Mouse (Mus musculus) T-cell, adult 2 months (primary cell): ENCODE results near the gene Klhl6.
A peak's percentile ranks its signal among the peaks of the same experiment; 100 is the strongest.
"Not testable (repeated sequence)": the region's sequence is repeated elsewhere in the genome, so short reads cannot be mapped to it uniquely, and the experiment has no call there.

Experiments
- DNase-seq: peaks from one replicate; pipeline ENCODE4 v3.0.0; 2022; ENCODE audit warnings: low spot score

Gene Klhl6

DNA sequence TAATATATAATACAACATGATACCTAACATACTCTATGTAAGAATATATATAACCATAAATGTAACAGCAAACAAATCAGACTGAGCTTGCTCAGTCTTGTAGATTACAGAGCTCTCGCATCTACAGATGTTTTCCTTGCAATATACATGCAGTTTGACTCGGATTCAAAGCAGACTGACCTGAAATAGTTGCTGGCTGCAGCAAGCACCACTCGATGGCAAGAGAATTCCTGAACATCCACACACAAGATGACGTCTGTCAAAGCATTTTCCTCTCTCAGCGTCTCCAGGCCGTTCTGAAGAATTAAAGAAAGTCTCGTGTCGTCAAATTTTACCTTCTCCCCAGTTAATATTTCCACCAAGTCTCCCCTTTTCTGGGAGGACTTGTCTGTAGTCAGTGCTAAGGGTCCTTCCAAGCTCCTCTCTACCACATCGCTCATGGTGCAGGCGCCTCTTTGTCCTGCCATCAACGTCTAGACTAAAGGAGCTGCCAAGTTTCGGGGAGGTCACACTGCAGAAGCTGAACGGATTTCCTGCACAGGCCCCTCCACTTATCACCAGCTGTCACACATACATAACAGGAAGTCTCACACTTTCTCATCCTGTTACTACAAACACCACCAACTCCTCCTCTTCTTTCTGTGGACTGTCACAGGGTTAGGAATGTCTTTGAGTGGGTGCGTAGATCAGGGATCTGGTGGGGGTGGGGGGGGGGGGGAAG lies at the start of gene Klhl6:
Klhl6 (minus strand) TSS at position 501 of the 721 bp plus-strand sequence.
- DNase-seq: peak; percentile 83

GRCm38 (mm10) chr16:20027241-20027640 lies 44.4 kb upstream of the Klhl6 start:
- DNase-seq: not testable (repeated sequence)

- DNase-seq: no peak
These were observed 40.0 kb upstream of the Klhl6 start for GRCm38 (mm10) chr16:20022821-20023220.

DNA sequence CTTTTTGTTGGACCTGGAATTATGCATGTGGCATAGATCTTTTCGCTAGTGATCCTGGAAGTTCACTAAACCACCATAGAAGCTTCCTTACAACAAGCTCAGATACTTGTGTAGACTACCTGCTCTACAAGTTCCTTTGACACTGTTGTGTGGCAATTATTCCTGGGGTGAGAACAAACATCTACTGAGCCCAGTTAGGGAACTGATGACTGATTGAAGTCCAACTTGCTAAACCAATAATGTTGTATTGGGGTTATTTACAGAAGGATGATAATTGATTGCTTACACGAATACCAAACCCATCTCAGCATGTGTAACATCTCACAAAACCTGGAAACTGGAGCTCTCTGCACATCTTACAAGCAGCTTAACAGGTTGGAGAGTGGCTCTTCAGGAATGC lies 39.0 kb upstream of the Klhl6 start:
- no peak for DNase-seq

GRCm38 (mm10) chr16:20012647-20013046 lies 29.8 kb upstream of the Klhl6 start:
- DNase-seq: no peak

DNA sequence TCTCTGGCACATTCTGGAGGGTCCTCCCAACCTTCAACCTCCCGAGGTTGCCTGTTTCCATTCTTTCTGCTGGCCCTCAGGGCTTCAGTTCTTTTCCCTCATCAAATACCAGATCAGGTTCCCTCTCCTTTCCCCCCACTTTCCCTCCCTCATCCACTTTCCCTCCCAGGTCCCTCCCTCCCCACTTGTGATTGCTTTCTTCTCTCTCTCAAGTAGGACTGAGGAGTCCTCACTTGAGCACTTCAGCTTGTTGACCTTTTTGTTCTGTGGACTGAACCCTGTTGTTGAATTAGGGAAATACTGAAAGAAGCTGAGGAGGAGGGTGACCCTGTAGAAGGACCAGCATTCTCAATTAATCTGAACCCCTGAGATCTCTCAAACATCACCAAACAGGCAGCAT lies 23.2 kb upstream of the Klhl6 start:
- DNase-seq: no peak

- peak; percentile 61 for DNase-seq
These were observed 17.4 kb upstream of the Klhl6 start for GRCm38 (mm10) chr16:20000286-20000685.

GRCm38 (mm10) chr16:19997616-19998015 lies 14.8 kb upstream of the Klhl6 start:
- DNase-seq: no peak

GRCm38 (mm10) chr16:19996913-19997312 lies 14.1 kb upstream of the Klhl6 start:
- peak; percentile 19 for DNase-seq

DNA sequence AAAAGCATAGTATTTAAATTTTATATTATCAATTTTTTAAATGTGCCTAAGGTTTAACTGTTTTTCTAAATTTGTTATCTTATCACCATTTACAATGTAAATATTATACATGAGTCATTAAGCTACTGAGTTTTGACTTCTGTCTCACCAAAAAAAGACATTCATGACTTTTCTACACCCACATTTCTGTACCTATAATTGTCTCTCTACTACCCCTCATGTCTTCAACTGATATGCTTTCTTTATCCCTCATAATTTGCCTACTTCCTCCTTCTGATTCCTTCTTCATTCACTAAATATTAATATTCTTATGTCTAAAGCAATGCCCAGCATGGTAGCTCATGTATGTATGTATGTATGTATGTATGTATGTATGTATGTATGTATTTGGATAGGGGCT lies 13.0 kb upstream of the Klhl6 start:
- no peak for DNase-seq

DNA sequence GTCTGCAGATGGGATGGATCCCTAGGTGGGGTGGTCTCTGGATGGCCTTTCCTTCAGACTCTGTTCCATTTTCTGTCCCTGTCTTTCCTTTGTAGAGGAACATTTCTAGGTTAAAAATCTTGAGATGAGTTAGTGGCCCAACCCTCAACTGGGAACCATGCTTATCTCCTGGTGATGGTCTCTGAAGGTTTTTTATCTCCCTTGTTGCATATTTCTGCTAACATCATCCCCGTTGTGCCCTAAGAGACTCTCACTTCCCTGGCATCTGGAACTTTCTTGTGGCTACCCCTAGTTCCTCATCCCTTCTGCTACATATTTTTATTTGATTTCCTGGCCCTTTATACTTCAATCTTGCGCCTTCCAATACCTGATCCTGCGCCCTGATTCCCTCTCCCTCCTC lies 10.4 kb upstream of the Klhl6 start:
- no peak for DNase-seq

DNA sequence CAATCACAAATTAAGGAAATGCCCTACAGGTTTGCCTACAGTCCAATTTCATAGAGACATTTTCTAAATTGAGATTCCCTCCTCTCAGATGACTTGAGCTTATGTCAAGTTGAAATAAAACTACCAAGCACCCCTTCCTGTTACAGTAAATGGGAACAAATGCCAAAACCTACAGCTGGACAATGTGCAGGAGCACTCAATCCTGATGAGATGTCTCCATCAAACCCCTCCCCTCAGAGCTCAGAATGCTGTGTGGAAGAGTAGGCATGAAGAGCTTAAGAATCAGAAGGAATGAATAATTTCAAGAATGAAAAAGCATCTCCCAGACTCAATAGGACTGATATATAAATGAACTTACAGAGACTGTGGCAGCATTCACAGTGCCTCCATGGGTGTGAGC lies 7.7 kb upstream of the Klhl6 start:
- no peak for DNase-seq

DNA sequence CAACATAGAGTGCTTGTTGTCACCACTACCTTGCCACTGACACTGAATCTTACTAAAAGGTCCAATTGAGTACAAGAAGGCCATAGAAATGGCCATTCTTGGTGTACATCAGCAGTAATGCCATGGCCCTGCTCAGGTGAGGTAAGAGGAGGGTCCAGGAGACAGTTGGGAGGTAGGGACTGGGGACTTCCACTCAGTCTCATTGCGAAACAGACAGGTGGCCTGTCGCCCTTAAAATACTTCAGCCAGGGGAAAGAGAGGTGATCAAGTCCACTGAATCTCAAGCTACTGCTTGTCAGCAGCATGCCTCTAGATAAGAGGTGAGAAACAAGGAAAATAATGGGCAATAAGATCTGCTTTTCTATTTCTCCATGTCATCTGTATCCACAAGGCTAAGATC lies 4.8 kb upstream of the Klhl6 start:
- DNase-seq: no peak

DNA sequence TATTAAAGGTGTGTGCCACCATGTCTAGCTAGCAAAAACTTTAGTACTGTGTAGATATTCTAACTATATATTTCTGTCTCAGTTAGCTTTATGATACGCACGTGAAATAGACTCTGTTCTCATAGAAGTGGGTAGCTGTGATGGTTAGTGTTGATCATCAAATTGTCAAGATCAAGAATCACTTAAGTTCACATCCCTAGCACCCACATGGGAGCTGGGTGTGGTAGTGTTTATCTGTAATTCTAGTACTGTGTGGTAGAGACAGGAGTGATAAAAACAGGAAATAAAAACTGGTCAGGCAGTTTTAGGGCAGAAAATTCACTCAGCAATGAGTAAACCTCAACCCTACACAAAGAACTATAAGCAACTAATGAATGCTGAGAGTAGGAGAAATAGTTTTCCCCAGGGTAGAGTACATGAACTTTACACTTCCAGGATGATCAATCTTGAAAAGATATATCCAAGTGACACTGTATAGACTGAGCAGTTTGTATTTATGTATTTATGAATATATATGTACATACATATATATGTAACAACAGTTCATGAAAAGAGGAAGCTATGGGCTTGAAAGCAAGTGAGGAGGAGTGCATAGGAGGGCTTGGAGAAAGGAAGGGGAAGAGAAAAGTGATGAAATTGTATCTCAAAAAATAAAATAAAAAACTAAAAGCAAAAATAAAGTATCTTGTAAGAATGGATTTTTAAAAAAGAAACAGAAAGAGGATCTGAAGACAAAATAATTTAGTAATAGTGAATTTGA lies 2.2 kb upstream of the Klhl6 start:
- DNase-seq: peak; percentile 58

GRCm38 (mm10) chr16:19983559-19983958 lies 722 bp upstream of the Klhl6 start:
- DNase-seq: no peak

DNA sequence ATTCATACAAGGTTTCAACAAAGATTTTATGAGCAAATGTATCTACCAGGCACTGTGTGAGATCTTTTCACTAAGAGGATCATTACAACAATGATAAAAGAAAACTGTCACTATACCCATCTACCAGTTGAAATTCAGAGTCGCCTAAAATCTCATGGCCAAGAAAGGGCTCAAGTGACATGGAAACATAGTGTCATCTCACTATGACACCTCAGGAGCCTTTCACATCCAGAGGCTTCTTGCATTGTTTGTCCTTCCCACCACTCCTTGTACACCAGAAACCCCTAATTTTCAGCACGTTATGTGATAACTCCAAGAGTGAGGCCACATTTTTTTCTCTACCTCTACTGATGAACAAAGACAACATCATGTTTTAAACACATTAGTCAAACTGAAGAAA lies 1.2 kb downstream of the Klhl6 start:
- no peak for DNase-seq

DNA sequence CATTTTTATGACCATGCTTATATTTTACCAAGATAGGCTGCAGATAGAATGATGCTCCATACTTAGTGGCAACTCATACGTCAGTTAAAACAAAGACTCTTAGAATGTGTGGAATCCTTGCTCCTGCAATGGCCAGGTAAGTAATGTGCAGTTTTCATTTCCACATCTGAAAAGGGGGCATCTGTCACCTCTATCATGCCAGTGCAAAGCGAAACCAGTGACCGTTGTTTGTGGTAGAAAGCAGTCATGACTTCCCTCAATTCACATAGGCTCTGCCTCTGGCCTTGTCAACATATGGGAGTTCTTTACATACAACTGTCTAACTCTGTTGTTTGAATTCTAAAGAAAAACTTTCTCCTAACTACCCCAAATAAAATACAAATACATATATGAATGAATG lies 1.8 kb downstream of the Klhl6 start:
- DNase-seq: no peak

- DNase-seq: no peak
These were observed 3.1 kb downstream of the Klhl6 start for GRCm38 (mm10) chr16:19979755-19980154.

DNA sequence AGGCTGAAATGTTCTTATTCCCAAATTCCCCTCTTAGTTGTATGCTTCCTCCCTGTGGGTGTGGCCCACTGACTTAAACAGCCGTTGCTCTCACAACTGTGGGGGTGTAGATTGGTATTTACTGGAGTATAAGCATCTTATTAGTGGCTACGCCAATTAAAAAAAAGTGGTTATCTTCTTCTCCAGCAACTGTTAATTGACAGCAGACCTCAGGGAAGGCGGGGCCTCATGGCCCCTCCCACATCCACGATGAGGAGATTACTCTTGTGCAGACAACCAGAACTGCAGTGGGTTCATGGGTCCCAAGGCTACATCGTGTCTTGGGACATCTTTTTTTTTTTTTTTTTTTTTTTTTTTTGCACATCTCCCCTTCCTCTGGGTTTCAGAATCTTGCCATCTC lies 5.6 kb downstream of the Klhl6 start:
- peak; percentile 24 for DNase-seq

GRCm38 (mm10) chr16:19976825-19977224 lies 6.0 kb downstream of the Klhl6 start:
- peak; percentile 21 for DNase-seq

GRCm38 (mm10) chr16:19975432-19975831 lies 7.4 kb downstream of the Klhl6 start:
- peak; percentile 49 for DNase-seq

- DNase-seq: no peak
These were observed 9.4 kb downstream of the Klhl6 start for GRCm38 (mm10) chr16:19973480-19973879.

DNA sequence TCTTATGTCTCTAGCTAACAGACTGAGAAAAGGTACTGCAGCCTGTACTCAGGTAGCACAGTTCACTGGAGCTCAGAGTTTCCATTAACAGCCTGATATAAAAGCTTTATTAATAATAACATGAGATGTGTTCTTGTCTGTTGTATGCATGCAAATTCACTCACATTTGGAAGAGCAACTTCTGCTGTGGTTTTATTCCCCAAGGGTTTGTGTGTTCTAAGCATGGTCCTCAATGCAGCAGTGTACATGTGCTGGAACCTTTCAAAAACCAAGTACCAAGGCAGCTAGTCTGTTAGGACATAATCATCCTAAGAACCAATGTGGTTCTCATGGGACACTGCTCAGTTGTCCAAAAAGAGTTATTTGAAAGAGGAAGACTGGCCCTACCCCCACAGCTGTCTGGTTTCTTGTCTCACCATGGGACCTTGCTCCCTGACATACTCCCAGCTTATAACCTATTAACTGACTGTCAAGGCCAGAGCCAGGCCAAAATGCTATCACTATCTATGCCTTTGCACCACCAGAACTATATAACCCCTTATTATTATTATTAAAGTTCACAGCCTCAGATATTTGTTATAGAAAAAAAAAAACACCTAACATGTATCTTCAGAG lies 10.0 kb downstream of the Klhl6 start:
- DNase-seq: no peak
